Mouse (Mus musculus) forebrain, embryonic 13.5 days (tissue): Measurements from ENCODE around the gene Dnajc25. TPM values are rescaled to one million over a fixed set of nuclear protein-coding genes. Genes with fewer than 3 reads are reported as not detected.
A peak's percentile ranks its signal among the peaks of the same experiment; 100 is the strongest.

ENCODE experiments used
- ATAC-seq: fragments of 200-750 bp; cut with Nextera tagmentation; 2 replicates; pipeline ENCODE4 v1.8.0; 2017
- H3K27ac ChIP-seq: fragments of 300-500 bp; sonication (generic); 2 replicates; pipeline ENCODE4 v1.5.1; 2015; ENCODE audit warnings: inconsistent platforms, mild to moderate bottlenecking, moderate library complexity
- H3K27me3 ChIP-seq: fragments of 300-500 bp; sonication (generic); 2 replicates; pipeline ENCODE4 v1.6.1; 2015; ENCODE audit warnings: mild to moderate bottlenecking, inconsistent platforms
- H3K36me3 ChIP-seq: fragments of 300-500 bp; sonication (generic); 2 replicates; pipeline ENCODE4 v1.6.1; 2015; ENCODE audit warnings: mild to moderate bottlenecking, inconsistent platforms; ENCODE audit not compliant: poor library complexity, severe bottlenecking
- H3K4me1 ChIP-seq: fragments of 300-500 bp; sonication (generic); 2 replicates; pipeline ENCODE4 v1.6.1; 2015; ENCODE audit warnings: inconsistent platforms
- H3K4me2 ChIP-seq: fragments of 300-500 bp; sonication (generic); 2 replicates; pipeline ENCODE4 v1.6.1; 2015; ENCODE audit warnings: inconsistent platforms, mild to moderate bottlenecking, moderate library complexity
- H3K4me3 ChIP-seq: fragments of 300-500 bp; sonication (generic); 2 replicates; pipeline ENCODE4 v1.5.1; 2015; ENCODE audit warnings: mild to moderate bottlenecking, inconsistent platforms
- H3K9ac ChIP-seq: fragments of 300-500 bp; sonication (generic); 2 replicates; pipeline ENCODE4 v1.6.1; 2015; ENCODE audit warnings: mild to moderate bottlenecking, inconsistent platforms
- H3K9me3 ChIP-seq: fragments of 300-500 bp; sonication (generic); replicated peaks from 2 replicates; pipeline ENCODE4 v1.6.1; 2016; ENCODE audit warnings: inconsistent platforms
- WGBS: fragments of 180-500 bp; shearing (Covaris S2); methylation state at CpG from one replicate; pipeline ENCODE4 v1.1.7; 2015; 5-methylcytosine and 5-hydroxymethylcytosine counted together
- polyA plus RNA-seq: library from polyadenylated mRNA; unstranded; fragments of >200 nt; fragmentation: Nextera tagmentation; extraction: Ambion mirVana; gene quantifications from 2 replicates; pipeline ENCODE4 v1.2.1, GENCODE M21; 2015

Dnajc25 gene
- polyA plus RNA-seq = 4.2 and 5.9 TPM in 2 replicates

DNA sequence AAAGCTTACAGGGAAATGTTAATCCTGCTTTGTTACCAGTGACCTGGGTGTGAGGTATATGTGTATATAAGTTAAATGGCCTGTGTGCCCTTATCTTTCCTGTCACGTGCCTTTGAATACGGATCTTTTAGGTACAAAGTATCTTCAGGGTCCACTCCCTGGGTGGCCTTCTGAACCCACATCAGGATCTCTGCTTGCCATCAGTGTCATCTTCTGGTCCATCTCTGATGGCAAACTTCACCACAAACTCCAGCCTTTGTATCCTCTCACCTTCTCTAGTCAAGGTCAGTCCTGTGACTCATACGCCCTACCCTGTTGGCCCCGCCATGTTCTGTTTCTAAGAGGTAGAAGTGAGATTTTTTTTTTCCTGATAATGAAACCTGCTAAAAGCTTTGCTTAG, at the start of gene Dnajc25:
Gene Dnajc25 (plus strand): TSS at position 301 of the 400 bp plus-strand sequence.
- Histone ChIP-seq H3K27ac (no peak within 1 kb of the TSS), H3K9me3 (no peaks in the 10 kb centered on the region), H3K27me3 (no peaks in the 10 kb centered on the region), H3K4me2 (no peak within 1 kb of the TSS), H3K36me3 (no peaks in the 10 kb centered on the region), H3K4me1 (no peaks in the 10 kb centered on the region), H3K9ac (no peak within 1 kb of the TSS), H3K4me3 (no peak within 1 kb of the TSS)
- 93% methylated on average over 4 of the region's 4 CpGs for WGBS
- no peak for ATAC-seq

DNA sequence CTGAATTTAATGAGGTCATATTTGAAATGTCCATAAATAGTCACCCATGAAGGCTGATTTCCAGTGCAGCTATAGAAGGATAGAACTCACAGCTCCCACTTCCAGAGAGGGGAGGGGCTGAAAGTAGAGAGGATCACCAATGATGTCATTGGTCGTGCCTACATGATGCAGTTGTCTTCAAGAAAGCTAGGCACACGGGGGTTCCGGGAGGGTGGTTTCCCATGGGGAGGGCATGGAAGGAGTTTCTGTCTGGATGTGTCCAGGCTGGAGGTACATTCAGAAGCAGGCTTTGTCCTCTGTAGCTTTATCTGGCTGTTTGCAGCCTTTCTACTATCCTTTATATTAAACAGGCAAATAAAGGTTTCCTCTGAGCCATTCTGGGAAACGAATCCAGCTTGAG, 46.5 kb upstream of the Dnajc25 start:
- no peaks in the 10 kb centered on the region for H3K9me3 ChIP-seq
- H3K9ac ChIP-seq = no peak overlapping the region
- no peak for ATAC-seq
- no peak overlapping the region for H3K4me2 ChIP-seq
- peaks cover 8% of the 10 kb centered on the region for H3K4me1 ChIP-seq
- H3K4me3 ChIP-seq = no peak overlapping the region
- H3K27me3 ChIP-seq = 0 out of 2 replicates have a peak, but pooled peaks cover 4% of the 10 kb centered on the region
- H3K36me3 ChIP-seq = no peaks in the 10 kb centered on the region
- WGBS = 83% methylated on average over 4 of the region's 4 CpGs
- H3K27ac ChIP-seq = no peak overlapping the region

DNA sequence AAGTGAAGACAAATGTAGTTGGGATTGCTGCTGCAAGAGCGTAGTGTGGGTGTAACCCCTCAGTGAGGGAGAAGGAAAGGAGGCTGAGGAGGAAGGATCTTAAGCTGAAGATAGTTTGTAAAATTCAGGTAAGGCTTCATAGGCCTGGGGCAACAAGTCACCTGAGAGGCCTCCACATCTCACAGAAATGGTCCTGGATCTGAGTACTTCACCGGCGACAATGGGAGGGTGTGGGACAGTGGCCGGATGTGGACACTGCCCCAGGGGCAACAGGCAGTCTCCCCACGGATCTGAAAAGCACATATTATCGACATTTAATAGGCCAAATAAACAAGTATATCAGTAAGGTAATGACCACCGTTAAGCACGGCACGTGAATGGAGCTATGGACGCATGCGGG, 42.2 kb upstream of the Dnajc25 start:
- peaks cover 8% of the 10 kb centered on the region; the same call in 1 of the 2 replicates for H3K36me3 ChIP-seq
- 96% methylated on average over 11 of the region's 11 CpGs for WGBS

DNA sequence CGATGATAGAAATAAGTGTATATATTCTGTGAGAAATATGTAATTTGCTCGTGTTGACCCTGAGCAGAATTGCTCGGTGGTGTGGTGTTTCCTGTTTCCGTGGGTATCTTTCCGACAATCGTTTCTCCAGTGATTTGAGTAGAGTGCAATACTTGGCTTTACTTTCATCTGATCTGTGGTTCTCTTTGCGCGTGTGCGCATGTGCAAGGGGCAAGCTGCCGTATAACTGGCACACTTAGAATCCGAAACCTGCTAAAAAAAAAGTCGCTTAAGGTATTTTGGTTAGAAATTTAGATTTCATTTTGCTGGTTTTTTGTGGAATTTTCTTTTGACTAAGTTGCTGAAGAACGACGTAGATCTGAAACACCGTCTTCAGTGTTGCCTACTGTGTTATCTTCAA, 33.1 kb upstream of the Dnajc25 start:
- Histone ChIP-seq H3K27ac (no peak overlapping the region), H3K4me3 (no peak overlapping the region), H3K9me3 (no peaks in the 10 kb centered on the region), H3K27me3 (no peaks in the 10 kb centered on the region), H3K4me1 (no peaks in the 10 kb centered on the region), H3K36me3 (peaks cover 6% of the 10 kb centered on the region; the same call in 1 of the 2 replicates), H3K9ac (no peak overlapping the region), H3K4me2 (no peak overlapping the region)
- ATAC-seq = no peak
- WGBS = 93% methylated on average over 15 of the region's 15 CpGs

More for the DNA sequence above, 42.2 kb upstream of the Dnajc25 start:
- Histone ChIP-seq H3K27me3 (no peaks in the 10 kb centered on the region), H3K4me2 (no peak overlapping the region), H3K27ac (no peak overlapping the region), H3K4me1 (no peaks in the 10 kb centered on the region), H3K9me3 (no peaks in the 10 kb centered on the region), H3K9ac (no peak overlapping the region), H3K4me3 (no peak overlapping the region)
- no peak for ATAC-seq

DNA sequence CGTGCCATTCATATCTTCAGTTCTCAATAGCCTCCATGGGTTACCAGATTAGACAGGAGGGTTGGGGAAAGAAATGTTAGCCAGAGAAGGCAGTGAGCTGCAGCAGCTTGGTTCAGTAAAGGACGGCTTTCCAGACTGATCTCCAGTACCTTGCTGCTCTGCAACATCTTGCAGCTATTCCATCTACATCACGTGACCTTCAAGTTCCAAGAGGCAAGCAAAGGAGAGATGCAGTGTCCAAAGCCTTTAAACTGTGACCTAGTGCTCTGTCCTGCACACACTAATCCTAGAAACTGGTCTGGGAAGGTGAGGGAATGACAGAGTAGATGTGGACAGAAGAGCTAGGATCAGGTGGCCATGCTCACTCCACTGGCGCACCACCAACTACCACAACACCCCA, 31.6 kb upstream of the Dnajc25 start:
- H3K27me3 ChIP-seq = no peaks in the 10 kb centered on the region
- no peak for ATAC-seq
- no peaks in the 10 kb centered on the region for H3K4me1 ChIP-seq
- no peak overlapping the region for H3K9ac ChIP-seq
- no peak overlapping the region for H3K27ac ChIP-seq
- H3K4me3 ChIP-seq = no peak overlapping the region
- WGBS = 91% methylated on average over 4 of the region's 4 CpGs
- H3K4me2 ChIP-seq = no peak overlapping the region
- H3K9me3 ChIP-seq = no peaks in the 10 kb centered on the region
- H3K36me3 ChIP-seq = no peaks in the 10 kb centered on the region

DNA sequence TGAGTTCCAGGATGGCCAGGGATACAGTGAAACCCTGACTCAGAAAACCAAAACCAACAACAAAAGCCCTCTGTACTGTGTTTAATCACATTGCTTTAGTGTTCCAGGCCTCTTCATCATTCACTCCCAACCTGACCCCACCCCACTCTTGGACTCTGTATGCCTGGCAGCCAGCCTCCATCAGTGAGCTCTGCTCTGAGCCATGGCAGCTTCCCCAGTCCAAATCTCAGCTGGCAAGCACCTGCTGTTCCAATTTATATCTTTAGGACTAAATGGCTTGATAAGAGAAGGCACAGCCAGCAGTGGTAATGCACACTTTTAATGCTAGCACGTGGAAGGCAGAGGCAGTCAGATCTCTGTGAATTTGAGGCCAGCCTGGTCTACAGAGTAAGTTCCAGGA, 29.7 kb upstream of the Dnajc25 start:
- 85% methylated on average over 1 of the region's 1 CpGs for WGBS
- H3K36me3 ChIP-seq = no peaks in the 10 kb centered on the region
- no peak overlapping the region for H3K4me2 ChIP-seq
- no peak overlapping the region for H3K4me3 ChIP-seq
- no peaks in the 10 kb centered on the region for H3K27me3 ChIP-seq
- ATAC-seq = no peak
- no peaks in the 10 kb centered on the region for H3K9me3 ChIP-seq
- H3K9ac ChIP-seq = no peak overlapping the region
- H3K4me1 ChIP-seq = no peaks in the 10 kb centered on the region
- no peak overlapping the region for H3K27ac ChIP-seq

DNA sequence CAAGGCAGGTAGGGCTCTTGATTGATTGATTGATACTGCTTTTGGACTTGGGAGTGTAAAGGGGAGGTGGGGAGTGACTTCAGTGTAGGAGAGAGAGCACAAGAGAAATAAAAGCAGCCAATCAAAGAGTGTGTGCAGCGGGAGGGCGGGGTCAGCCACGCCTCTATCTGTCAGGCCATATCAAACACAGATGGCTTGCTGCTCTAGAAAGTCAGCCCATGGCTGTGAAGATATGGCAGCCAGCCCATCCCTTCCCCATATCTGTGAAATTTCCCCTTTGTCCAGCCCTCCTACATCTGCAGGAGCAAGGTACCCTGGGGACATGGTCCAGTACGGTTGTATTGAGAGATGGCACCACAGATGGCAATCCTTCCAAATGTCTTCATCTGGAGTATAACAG, 24.2 kb upstream of the Dnajc25 start:
- no peak for ATAC-seq
- no peak overlapping the region for H3K9ac ChIP-seq
- no peak overlapping the region for H3K4me3 ChIP-seq
- H3K27me3 ChIP-seq = no peaks in the 10 kb centered on the region
- H3K4me2 ChIP-seq = no peak overlapping the region
- H3K4me1 ChIP-seq = no peaks in the 10 kb centered on the region
- H3K27ac ChIP-seq = no peak overlapping the region
- no peaks in the 10 kb centered on the region for H3K36me3 ChIP-seq
- 90% methylated on average over 4 of the region's 4 CpGs for WGBS
- no peaks in the 10 kb centered on the region for H3K9me3 ChIP-seq

DNA sequence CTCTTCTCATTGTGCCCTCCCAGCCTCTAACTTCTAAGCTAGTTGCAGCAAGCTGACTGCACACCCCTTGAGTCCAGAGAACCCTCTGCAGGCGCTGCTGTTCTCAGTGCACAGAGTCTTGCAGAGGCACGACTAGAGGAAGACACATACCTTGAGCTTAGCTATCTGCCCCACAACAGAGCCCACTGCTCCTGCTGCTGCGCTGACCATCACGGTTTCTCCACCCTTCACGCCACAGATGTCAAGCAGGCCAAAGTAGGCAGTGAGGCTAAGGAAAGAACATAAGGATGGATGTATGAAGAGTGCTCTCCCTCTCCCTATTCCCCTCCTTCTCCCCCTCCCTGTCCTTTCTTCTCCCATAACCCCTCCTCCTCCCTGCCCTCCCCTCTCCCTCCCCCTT, 19.2 kb upstream of the Dnajc25 start:
- Histone ChIP-seq H3K9ac (no peak overlapping the region), H3K36me3 (no peaks in the 10 kb centered on the region), H3K27ac (no peak overlapping the region), H3K4me1 (no peaks in the 10 kb centered on the region), H3K9me3 (no peaks in the 10 kb centered on the region), H3K4me2 (no peak overlapping the region), H3K27me3 (no peaks in the 10 kb centered on the region), H3K4me3 (no peak overlapping the region)
- no peak for ATAC-seq
- 77% methylated on average over 5 of the region's 5 CpGs for WGBS

DNA sequence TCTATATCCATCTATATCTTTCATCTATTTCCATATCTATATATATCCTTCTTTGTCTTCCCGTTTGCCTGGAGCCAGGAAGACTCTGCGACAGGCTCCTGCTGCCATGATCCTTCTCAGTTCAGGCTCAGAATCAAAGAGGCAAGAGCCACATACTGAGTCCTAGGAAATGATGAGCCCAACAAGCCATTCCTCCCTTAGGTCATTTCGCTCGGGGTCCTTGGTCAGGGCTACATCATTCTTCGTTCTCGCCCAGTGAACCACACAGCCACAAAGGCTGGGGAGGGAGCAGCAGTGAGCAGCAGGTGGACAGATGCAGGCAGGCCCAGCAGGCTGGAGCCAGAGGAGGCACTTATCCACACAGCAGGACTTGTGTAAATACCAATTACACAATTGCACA, 13.4 kb upstream of the Dnajc25 start:
- H3K27me3 ChIP-seq = no peaks in the 10 kb centered on the region
- H3K9ac ChIP-seq = no peak overlapping the region
- no peak overlapping the region for H3K4me2 ChIP-seq
- no peak overlapping the region for H3K27ac ChIP-seq
- no peaks in the 10 kb centered on the region for H3K9me3 ChIP-seq
- no peaks in the 10 kb centered on the region for H3K4me1 ChIP-seq
- no peaks in the 10 kb centered on the region for H3K36me3 ChIP-seq
- H3K4me3 ChIP-seq = no peak overlapping the region
- WGBS = 74% methylated on average over 6 of the region's 6 CpGs
- no peak for ATAC-seq

DNA sequence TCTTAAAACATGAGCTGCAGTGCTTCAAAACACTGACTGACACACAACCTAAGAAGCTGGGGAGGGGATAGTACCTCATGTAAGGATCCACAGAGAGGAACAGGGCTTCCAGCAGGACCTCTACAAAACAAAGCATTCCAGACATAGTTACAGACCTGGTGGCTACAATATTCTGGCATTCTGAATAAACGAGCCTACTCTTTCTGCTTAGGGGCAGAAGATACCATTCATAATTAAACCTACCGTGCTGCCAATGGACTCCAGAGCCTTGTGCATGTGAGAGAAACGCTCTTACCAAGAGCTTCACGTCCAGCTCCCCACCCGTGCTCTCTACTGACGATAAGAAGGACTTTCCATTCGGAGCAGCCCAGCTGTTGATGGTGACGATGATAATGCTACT, 12.1 kb upstream of the Dnajc25 start:
- H3K27me3 ChIP-seq = no peaks in the 10 kb centered on the region
- no peak overlapping the region for H3K27ac ChIP-seq
- no peak overlapping the region for H3K4me3 ChIP-seq
- H3K9me3 ChIP-seq = no peaks in the 10 kb centered on the region
- H3K4me1 ChIP-seq = no peaks in the 10 kb centered on the region
- ATAC-seq = no peak
- H3K36me3 ChIP-seq = no peaks in the 10 kb centered on the region
- no peak overlapping the region for H3K4me2 ChIP-seq
- no peak overlapping the region for H3K9ac ChIP-seq
- 90% methylated on average over 8 of the region's 8 CpGs for WGBS

DNA sequence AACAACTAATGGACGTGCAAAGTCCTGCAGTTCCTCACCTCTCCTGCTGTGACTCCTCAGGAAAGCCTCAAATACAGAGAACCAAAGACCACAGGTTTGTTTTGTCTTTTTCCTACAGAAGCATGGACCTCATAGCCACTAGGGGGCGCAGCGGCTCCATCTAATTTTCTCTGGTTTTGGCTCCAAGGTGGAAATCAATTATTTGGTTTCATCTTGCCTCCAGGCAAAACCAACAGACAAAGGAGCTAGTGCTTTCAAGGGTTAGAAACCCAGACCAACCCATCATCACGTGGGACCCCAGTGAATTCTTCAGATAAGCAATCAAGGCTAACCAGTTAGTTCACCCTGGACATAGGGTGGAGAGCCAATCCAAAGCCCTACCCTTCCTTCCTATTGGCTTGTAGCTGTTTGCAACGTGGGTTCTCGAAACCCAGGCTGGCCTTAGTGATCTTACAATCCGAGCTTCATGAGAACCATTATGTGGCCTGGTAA, 9.7 kb upstream of the Dnajc25 start:
- 0 out of 2 replicates have a peak, but pooled peaks have one; percentile 11 for ATAC-seq
- H3K9ac ChIP-seq = no peak overlapping the region
- 22% methylated on average over 7 of the region's 7 CpGs for WGBS

DNA sequence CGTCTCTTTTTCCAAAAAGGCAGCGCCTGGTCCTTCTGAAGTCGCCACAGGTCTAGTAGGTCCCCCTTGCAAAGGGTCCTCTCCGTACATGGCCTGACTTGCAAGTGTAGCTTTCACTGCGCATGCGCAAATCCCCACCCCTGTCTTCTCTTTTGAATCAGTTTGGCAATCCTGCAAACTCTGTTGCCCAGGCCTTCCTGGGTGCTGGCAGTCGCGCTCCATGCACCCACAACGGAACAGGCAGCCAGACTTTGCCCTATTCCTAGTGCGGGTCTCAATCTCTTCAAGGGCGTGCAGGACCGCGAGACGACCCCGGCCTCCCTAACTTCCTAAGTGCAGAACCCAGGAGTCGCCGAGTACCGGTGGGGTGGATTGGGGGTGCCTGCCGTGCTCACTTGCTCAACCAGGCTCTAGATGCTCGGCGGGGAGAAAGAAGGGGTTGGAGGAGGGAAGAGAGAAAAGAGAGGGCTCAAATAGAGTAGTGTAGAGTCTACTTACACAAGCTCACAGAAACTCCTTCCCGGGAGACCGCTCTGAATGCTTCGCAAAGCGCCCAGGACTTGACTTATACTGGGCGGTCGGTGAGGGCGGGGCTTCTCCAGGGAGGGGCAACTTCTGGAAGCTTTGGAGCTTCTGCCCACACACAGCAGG, 8.2 kb upstream of the Dnajc25 start, which contains the start of gene Ptgr1:
Gene Ptgr1 (minus strand): TSS at position 580 of the 651 bp plus-strand sequence.
- H3K9me3 ChIP-seq = no peaks in the 10 kb centered on the region
- no peaks in the 10 kb centered on the region for H3K27me3 ChIP-seq
- under 1% methylated on average over 28 of the region's 28 CpGs for WGBS

More for the DNA sequence above, 9.7 kb upstream of the Dnajc25 start:
- Histone ChIP-seq H3K4me3 (no peak overlapping the region), H3K36me3 (no peaks in the 10 kb centered on the region), H3K27me3 (no peaks in the 10 kb centered on the region), H3K9me3 (no peaks in the 10 kb centered on the region), H3K4me1 (no peaks in the 10 kb centered on the region), H3K27ac (no peak overlapping the region), H3K4me2 (no peak overlapping the region)

More for the DNA sequence above, 8.2 kb upstream of the Dnajc25 start, which contains the start of gene Ptgr1:
- Histone ChIP-seq H3K27ac (no peak within 1 kb of the TSS), H3K36me3 (no peaks in the 10 kb centered on the region), H3K4me2 (peak within 1 kb of the TSS; percentile 84), H3K4me1 (no peaks in the 10 kb centered on the region), H3K9ac (peak within 1 kb of the TSS; percentile 60), H3K4me3 (peak within 1 kb of the TSS; percentile 45)
- ATAC-seq = peak; percentile 71
